Comparison of ENCODE assay signal across 23 mouse cellular contexts in the genomic region with DNA sequence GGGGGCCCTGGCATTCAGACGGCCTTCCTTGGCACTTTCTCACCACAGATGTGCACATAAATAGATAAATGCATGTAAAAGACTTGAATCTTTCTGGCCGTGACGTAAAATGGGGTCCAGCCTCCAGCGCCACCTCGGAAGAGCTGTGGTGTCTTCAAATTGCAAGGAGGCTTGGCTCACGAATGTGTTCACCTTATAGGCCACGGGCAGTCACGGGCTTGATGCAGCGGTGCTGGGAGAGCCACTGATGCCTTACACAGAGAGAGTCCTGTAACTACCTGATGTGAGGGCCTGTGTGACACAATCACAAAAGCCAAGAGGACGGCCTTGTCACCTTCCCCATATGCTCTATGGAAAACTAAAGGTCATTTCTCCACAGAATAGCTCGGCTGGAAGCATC.
DNase-seq lines count a peak whose midpoint lies in the region; ATAC-seq lines count a peak whose summit lies in the region.
"Had no signal": no experiment of that assay in that cellular context is flagged by ENCODE, and none has a peak within 500 bp of the region (broad histone marks: within the 10 kb centered on the region; RNA-seq: fewer than 3 reads in every experiment).

No protein-coding gene starts in this region.

- H3K27ac ChIP-seq in midbrain, embryonic 10.5 days (replicated peaks), result 0 out of 2 replicates have a peak overlapping the region, but pooled peaks have one; percentile 17
- no peak overlapping the region for H3K27ac ChIP-seq in midbrain, embryonic 15.5 days
- peak overlapping the region; percentile 75; the same call in 1 of the 2 replicates for H3K27ac ChIP-seq in midbrain, embryonic 12.5 days (replicated peaks)
- no peak overlapping the region for H3K27ac ChIP-seq in midbrain, embryonic 16.5 days (ENCODE audit: low read length)
- H3K27ac ChIP-seq: embryonic facial prominence, embryonic 10.5 days; embryonic facial prominence, embryonic 12.5 days; forebrain, embryonic 13.5 days had no signal

- H3K4me1 ChIP-seq in midbrain, embryonic 10.5 days, result peaks cover 14% of the 10 kb centered on the region; the same call in 1 of the 2 replicates
- H3K4me1 ChIP-seq in midbrain, embryonic 15.5 days, result peaks cover 10% of the 10 kb centered on the region
- H3K4me1 ChIP-seq in midbrain, embryonic 12.5 days, result peaks cover 17% of the 10 kb centered on the region
- peaks cover 9% of the 10 kb centered on the region for H3K4me1 ChIP-seq in midbrain, embryonic 16.5 days (ENCODE audit: control insufficient read depth, insufficient read depth, low read length)
- H3K4me1 ChIP-seq: embryonic facial prominence, embryonic 10.5 days; embryonic facial prominence, embryonic 12.5 days had no signal

- peaks cover 3% of the 10 kb centered on the region; the same call in 1 of the 2 replicates for H3K9me3 ChIP-seq in midbrain, embryonic 10.5 days (replicated peaks)
- H3K9me3 ChIP-seq in midbrain, embryonic 15.5 days, result no peaks in the 10 kb centered on the region
- H3K9me3 ChIP-seq in midbrain, embryonic 12.5 days, result no peaks in the 10 kb centered on the region
- H3K9me3 ChIP-seq in midbrain, embryonic 16.5 days (replicated peaks; ENCODE audit: control insufficient read depth, low read length, poor library complexity, severe bottlenecking), result no peaks in the 10 kb centered on the region
- H3K9me3 ChIP-seq: embryonic facial prominence, embryonic 10.5 days; embryonic facial prominence, embryonic 12.5 days; forebrain, embryonic 13.5 days; G1E had no signal

- H3K36me3 ChIP-seq in midbrain, embryonic 10.5 days, result no peaks in the 10 kb centered on the region
- no peaks in the 10 kb centered on the region for H3K36me3 ChIP-seq in midbrain, embryonic 15.5 days (replicated peaks)
- no peaks in the 10 kb centered on the region for H3K36me3 ChIP-seq in midbrain, embryonic 12.5 days
- H3K36me3 ChIP-seq in midbrain, embryonic 16.5 days (ENCODE audit: control insufficient read depth, insufficient read depth, low read length), result no peaks in the 10 kb centered on the region
- H3K36me3 ChIP-seq: embryonic facial prominence, embryonic 10.5 days; embryonic facial prominence, embryonic 12.5 days; G1E had no signal

- no peaks in the 10 kb centered on the region for H3K27me3 ChIP-seq in midbrain, embryonic 10.5 days (ENCODE audit: low read depth, poor library complexity, severe bottlenecking)
- no peaks in the 10 kb centered on the region for H3K27me3 ChIP-seq in midbrain, embryonic 15.5 days (replicated peaks)
- no peaks in the 10 kb centered on the region for H3K27me3 ChIP-seq in midbrain, embryonic 12.5 days
- no peaks in the 10 kb centered on the region for H3K27me3 ChIP-seq in midbrain, embryonic 16.5 days (ENCODE audit: control insufficient read depth, insufficient read depth, low read depth, low read length)
- H3K27me3 ChIP-seq: embryonic facial prominence, embryonic 12.5 days; forebrain, embryonic 13.5 days had no signal

- intact Hi-C loops in heart, postnatal 36 days (cut with DNase I), result no loop called here

- H3K4me2 ChIP-seq in midbrain, embryonic 15.5 days, result no peak overlapping the region
- no peak overlapping the region for H3K4me2 ChIP-seq in midbrain, embryonic 12.5 days (replicated peaks)
- no peak overlapping the region for H3K4me2 ChIP-seq in midbrain, embryonic 16.5 days (ENCODE audit: low read length)
- H3K4me2 ChIP-seq: embryonic facial prominence, embryonic 12.5 days; forebrain, embryonic 13.5 days had no signal

- WGBS in midbrain, embryonic 10.5 days, result 87% methylated on average over 11 of the region's 11 CpGs
- WGBS in midbrain, embryonic 15.5 days, result 85% methylated on average over 11 of the region's 11 CpGs
- WGBS in midbrain, embryonic 12.5 days, result 86% methylated on average over 11 of the region's 11 CpGs
- WGBS in midbrain, embryonic 16.5 days, result 83% methylated on average over 11 of the region's 11 CpGs

- H3K4me3 ChIP-seq in midbrain, embryonic 10.5 days, result no peak overlapping the region
- no peak overlapping the region for H3K4me3 ChIP-seq in midbrain, embryonic 15.5 days
- no peak overlapping the region for H3K4me3 ChIP-seq in midbrain, embryonic 12.5 days
- H3K4me3 ChIP-seq in midbrain, embryonic 16.5 days (ENCODE audit: low read depth, low read length), result no peak overlapping the region
- H3K4me3 ChIP-seq: embryonic facial prominence, embryonic 10.5 days; embryonic facial prominence, embryonic 12.5 days; forebrain, embryonic 13.5 days had no signal

- peak; percentile 65 for DNase-seq in heart, adult 11 months
- DNase-seq in heart, postnatal 36 days, result no peak
- no peak for DNase-seq in midbrain, embryonic 10.5 days (ENCODE audit: low spot score)
- no peak for DNase-seq in right cerebral cortex, postnatal 36 days (ENCODE audit: low spot score in 2 of 2)
- DNase-seq: adrenal gland, adult 8-10 months; adrenal gland, postnatal 14 days; adrenal gland, postnatal 36 days; B cell, adult 2 months; cerebellum, adult 11-12 months; cerebellum, adult 2 months; cerebellum, adult 9-10 months; cerebellum, postnatal 10 days; cerebellum, postnatal 25 days had no signal

- no peak overlapping the region for H3K9ac ChIP-seq in midbrain, embryonic 15.5 days
- no peak overlapping the region for H3K9ac ChIP-seq in midbrain, embryonic 12.5 days (replicated peaks)
- H3K9ac ChIP-seq in midbrain, embryonic 16.5 days (ENCODE audit: low read depth, low read length), result no peak overlapping the region
- H3K9ac ChIP-seq: embryonic facial prominence, embryonic 12.5 days; forebrain, embryonic 13.5 days had no signal

- no peak for ATAC-seq in midbrain, embryonic 15.5 days (replicated peaks)
- no peak for ATAC-seq in midbrain, embryonic 12.5 days (ENCODE audit: low FRiP score, low read depth)
- ATAC-seq in midbrain, embryonic 16.5 days, result no peak
- ATAC-seq: activated CD4-positive, CD25-positive, alpha-beta regulatory T cell, adult 4 months; CD4-positive, CD25-positive, alpha-beta regulatory T cell, adult 4 months; forebrain, embryonic 13.5 days; Patski had no signal

Comparison
In these comparisons a context has a peak if more than half of its experiments do, and no peak if none do; other contexts are left out.
1. H3K27ac ChIP-seq: peak in midbrain, embryonic 10.5 days (single experiment) and midbrain, embryonic 12.5 days (single experiment); none in midbrain, embryonic 15.5 days (single experiment) and midbrain, embryonic 16.5 days (single experiment).